Mouse (Mus musculus) lung, adult 18-20 months (tissue): Measurements from ENCODE around the gene A730009L09Rik.
A peak's percentile ranks its signal among the peaks of the same experiment; 100 is the strongest.

ENCODE experiments used
- DNase-seq, 2 experiments: peaks; one replicate each; pipeline ENCODE4 v3.0.0; 2022; ENCODE audit warnings: mixed read lengths in 2 of 2

Gene A730009L09Rik

GRCm38 (mm10) chr16:84514821-84515220, at the start of gene A730009L09Rik:
TSS of gene A730009L09Rik (plus strand) at chr16:84515121.
- no peak for DNase-seq

- DNase-seq, result no peak
Measured at GRCm38 (mm10) chr16:84465581-84466165, 49.2 kb upstream of the A730009L09Rik start.

GRCm38 (mm10) chr16:84468898-84469297, 46.0 kb upstream of the A730009L09Rik start:
- DNase-seq, result no peak

- DNase-seq, result no peak
Measured at GRCm38 (mm10) chr16:84469994-84470393, 44.9 kb upstream of the A730009L09Rik start.

GRCm38 (mm10) chr16:84473406-84473805, 41.5 kb upstream of the A730009L09Rik start:
- DNase-seq, result no peak

GRCm38 (mm10) chr16:84474712-84475111, 40.2 kb upstream of the A730009L09Rik start:
- no peak for DNase-seq

GRCm38 (mm10) chr16:84476948-84477347, 38.0 kb upstream of the A730009L09Rik start:
- no peak for DNase-seq

- no peak for DNase-seq
Measured at GRCm38 (mm10) chr16:84477528-84477927, 37.4 kb upstream of the A730009L09Rik start.

GRCm38 (mm10) chr16:84477952-84478351, 37.0 kb upstream of the A730009L09Rik start:
- DNase-seq, result no peak

GRCm38 (mm10) chr16:84485931-84486330, 29.0 kb upstream of the A730009L09Rik start:
- no peak for DNase-seq

GRCm38 (mm10) chr16:84494818-84495217, 20.1 kb upstream of the A730009L09Rik start:
- no peak for DNase-seq

GRCm38 (mm10) chr16:84495438-84495837, 19.5 kb upstream of the A730009L09Rik start:
- no peak for DNase-seq

- no peak for DNase-seq
Measured at GRCm38 (mm10) chr16:84507681-84508080, 7.2 kb upstream of the A730009L09Rik start.

GRCm38 (mm10) chr16:84521975-84522635, 7.2 kb downstream of the A730009L09Rik start:
- no peak for DNase-seq

GRCm38 (mm10) chr16:84523061-84523460, 8.1 kb downstream of the A730009L09Rik start:
- DNase-seq, result no peak

- DNase-seq, result peak; percentile 8 to 14
Measured at GRCm38 (mm10) chr16:84527375-84527774, 12.5 kb downstream of the A730009L09Rik start.

GRCm38 (mm10) chr16:84532803-84533202, 17.9 kb downstream of the A730009L09Rik start:
- DNase-seq, result no peak

GRCm38 (mm10) chr16:84546059-84546458, 31.1 kb downstream of the A730009L09Rik start:
- no peak for DNase-seq

GRCm38 (mm10) chr16:84549122-84549521, 34.2 kb downstream of the A730009L09Rik start:
- no peak for DNase-seq

GRCm38 (mm10) chr16:84550445-84550844, 35.5 kb downstream of the A730009L09Rik start:
- DNase-seq, result no peak

- no peak for DNase-seq
Measured at GRCm38 (mm10) chr16:84553981-84554380, 39.1 kb downstream of the A730009L09Rik start.

- no peak for DNase-seq
Measured at GRCm38 (mm10) chr16:84558113-84558917, 43.4 kb downstream of the A730009L09Rik start.

GRCm38 (mm10) chr16:84559569-84560278, 44.8 kb downstream of the A730009L09Rik start:
- DNase-seq, result no peak
